Mouse (Mus musculus) brain, embryonic 14.5 days (tissue): Measurements from ENCODE around the gene Mrpl24.

Experiments used
- CTCF ChIP-seq: fragments of 200-500 bp; IDR thresholded peaks from 2 replicates; pipeline ENCODE4 v1.5.1; 2012; ENCODE audit warnings: inconsistent platforms, mild to moderate bottlenecking, moderate library complexity, borderline replicate concordance; ENCODE audit not compliant: insufficient read depth, insufficient read length; ENCODE audit errors: extremely low read depth
- POLR2A ChIP-seq: fragments of 200-500 bp; IDR thresholded peaks from 2 replicates; pipeline ENCODE4 v1.6.1; 2012; ENCODE audit warnings: mild to moderate bottlenecking, inconsistent platforms, borderline replicate concordance; ENCODE audit not compliant: poor library complexity, insufficient read depth, insufficient read length, severe bottlenecking; ENCODE audit errors: extremely low read depth

- no peak for TF ChIP-seq POLR2A
- no peak for TF ChIP-seq CTCF
Observed at GRCm38 (mm10) chr3:87960191-87960585, 40.9 kb downstream of the Mrpl24 start.
